Mouse (Mus musculus) Muller cell, postnatal 12 days (primary cell): ENCODE results near the gene Rps6kb1.

Experiments
- DNase-seq: peaks from one replicate; pipeline ENCODE4 v3.0.0-alpha.2; 2015; ENCODE audit errors: inconsistent ontology term

The Rps6kb1 gene

DNA sequence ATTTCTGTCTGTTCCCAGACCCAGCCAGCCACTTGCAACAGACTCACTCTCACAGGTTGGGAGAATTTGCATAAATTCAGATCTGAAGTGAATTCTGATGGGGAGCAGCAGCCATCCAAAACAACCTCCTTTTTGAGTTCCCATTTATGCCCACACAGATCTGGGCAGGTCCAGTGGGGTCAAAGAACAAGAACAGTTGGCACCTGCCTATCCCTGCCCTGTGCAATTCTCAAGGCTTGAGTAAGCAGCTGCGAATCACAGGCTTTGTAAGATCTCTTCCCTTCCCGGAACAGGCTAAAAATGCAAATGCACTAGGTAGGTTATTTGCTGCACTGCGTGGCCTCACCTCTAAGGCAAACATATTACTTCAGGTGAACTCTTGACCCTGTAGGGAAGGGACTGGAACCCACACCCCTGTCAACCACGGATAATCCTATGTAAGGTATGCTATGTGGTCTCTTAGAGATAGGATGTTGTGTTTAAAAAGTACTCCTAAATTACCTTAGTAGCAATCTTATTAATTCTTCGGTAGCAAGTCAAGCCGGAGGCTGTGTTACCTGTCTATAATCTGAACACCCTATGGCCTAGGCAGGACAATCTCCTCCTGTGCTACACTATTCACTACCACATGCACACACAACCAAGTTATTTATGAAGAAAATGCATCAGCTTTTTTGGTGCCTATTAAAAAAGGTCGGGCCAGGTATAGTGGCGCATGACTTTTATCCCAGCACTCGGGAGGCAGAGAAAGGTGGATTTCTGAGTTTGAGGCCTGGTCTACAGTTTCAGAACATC, 35.9 kb upstream of the Rps6kb1 start:
- peak; percentile 67 for DNase-seq

DNA sequence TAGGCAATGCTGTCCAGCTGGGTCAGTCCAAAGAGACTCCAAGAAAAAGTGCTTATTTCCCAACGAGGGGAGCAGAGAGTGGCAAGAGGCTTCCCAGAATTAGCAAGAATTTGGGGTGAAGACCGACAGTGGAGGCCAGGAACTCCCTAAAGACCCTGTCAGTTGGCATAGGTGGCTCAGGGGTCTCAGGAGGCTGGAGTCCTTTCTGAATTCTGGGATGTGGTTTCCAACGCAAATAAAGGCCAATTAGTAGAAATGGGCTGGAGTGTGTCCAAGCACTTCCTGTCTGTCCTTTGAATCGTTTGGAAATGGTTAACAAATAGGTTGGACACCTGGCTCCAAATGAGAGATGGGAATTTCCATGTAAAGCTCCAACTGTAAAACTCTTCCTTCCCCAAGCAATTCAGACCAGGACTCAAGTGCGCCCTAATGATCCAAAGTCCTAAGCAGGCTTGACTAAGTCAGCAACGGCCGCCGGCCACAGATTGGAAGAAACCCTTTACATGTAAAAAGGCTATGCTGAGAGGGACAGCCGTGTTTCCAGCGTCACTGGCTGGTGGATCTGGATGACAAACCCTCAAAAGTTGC, 35.2 kb upstream of the Rps6kb1 start:
- DNase-seq = peak; percentile 80

DNA sequence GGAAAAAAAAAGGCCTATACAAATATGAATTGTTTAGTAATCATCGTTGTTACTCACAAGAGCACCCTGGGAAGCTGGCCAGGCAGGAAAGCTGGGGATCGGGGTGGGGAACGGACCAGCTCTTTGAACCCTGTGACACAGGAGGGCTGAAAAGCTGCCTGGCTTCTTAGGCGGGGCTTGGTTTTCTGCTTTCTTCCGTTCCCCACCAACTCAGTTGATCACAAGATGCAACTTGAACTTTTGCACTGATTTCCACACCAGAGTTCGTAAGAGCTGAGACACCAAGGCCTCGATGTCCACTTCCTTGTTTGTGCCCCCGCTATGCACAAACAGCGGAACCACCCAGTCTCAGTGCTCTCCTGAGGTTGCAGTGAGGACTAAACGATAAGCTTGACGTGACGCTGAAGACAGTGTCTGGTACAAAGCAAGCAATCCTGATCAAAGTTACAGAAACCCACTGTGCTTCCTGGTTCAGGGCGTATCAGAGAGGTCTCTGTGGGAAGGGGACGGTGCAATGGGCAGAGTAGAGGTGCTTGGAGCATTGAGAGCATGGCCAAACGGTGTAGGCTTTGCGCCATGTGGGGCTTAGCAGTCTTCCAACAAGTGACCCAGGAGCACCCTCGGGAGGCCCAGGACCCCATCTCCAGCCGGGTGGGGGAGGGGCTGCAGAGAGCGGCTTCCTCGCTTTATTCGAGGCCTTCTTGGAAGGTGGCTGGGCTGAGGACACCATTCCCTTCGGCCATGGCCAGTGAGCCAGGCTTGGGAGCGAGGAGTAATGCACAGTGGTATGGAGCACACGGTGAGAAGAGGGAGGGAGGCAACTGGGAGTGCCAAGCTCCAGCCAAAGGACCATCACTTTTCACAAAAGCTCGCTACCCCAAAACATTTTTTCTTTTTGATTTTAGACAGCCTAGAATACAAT, 34.5 kb upstream of the Rps6kb1 start:
- DNase-seq = peak; percentile 55

DNA sequence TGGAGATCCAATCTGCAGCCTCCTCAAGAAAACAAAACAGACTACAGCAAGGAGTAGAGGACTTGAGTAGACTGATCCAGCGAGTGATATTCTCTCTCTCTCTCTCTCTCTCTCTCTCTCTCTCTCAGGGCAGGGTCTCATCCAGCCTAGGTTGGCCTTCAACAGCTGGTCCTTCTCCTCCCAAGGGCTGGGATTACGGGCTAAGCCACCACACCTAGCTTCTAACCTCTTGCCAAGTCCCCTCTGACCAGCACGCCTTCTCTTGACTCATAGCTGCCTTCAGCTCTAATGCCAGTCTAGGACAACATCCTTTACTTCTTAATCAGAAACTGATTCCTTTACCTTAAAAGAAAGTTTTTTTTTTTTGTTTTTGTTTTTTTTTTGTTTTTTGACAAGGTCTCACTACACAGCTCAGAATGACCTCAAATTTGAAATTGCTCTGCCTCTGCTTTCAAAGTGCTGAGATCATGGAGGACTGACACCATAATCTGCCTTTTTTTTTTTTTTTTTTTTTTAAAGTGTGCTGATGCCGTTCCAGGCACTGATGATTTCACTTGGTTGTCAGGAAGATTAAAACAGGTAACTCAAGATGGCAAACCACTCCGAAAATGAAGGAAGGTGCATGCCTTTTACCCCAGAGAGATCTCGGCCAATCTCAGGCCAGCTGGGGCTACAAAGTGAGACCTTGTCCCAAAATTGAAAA, 33.7 kb upstream of the Rps6kb1 start:
- no peak for DNase-seq

DNA sequence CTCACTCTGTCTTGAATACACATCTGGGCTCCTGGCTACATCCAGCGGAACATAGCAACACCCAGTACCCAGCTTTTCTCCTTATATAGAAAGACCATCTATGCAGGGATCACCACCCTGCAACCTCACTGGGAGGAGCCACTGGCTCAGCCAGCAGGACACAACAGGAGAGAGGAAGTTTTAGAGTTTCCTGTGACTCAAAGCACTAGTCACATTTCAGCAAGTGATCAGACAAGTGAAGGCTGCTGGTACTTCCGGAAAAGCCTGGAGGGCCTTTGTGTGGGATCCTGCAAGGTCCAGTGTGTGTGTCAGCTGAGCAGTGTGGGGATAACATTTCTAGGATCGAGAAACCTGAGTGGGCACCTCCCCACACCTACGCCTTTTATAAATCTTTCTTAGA, 32.6 kb upstream of the Rps6kb1 start:
- no peak for DNase-seq

DNA sequence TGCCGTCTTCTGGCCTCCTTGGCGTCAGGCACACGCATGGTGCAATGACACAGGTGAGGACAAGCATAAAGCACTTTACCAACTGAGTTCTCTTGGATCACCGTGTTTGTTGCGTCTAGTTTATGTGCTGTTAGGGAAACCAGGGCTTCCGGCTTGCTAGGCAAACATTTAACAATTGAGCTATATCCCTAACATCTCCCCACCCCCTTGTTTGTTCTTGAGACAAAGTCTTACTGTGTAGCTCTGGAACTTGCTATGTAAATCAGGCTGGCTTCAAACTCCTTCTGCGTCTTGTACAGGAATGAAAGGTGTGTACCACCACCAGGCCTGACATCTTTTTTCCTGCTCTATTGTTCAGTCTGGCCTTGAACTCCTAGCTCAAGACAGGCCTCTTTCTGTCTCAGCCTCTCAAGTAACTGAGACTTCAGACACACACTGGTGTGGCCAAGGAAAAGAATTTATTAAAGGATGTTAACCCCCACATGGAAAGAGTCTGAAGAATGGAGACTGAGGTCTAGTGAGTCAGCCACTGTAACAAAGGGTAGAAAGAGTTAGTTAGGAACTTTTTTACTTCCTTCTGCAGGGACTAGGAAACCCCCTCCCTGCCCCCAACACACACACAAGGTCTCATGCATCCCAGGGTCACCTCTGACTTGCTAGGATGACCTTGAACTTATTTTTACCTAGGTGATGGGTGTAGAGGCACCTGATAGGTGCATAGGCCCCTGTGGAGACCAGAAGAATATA, 31.2 kb upstream of the Rps6kb1 start:
- no peak for DNase-seq

DNA sequence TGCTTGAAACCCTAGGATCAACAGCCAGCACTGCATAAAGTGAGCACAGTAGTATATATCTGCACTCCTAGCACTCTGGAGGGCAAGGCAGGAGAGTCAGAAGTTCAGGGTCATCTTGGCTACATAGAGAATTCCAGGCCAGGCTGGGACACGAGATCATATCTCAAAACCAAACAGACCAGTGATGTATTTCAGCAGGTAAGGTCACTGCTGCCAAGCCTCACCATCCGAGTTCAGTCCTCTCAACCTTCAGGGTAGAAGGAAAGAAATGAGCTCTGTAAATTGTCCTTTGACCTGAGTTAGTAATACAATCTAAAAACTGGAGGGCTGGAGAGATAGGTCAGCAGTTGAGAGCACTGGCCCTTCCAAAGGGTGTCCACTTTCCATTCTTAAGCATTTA, 29.8 kb upstream of the Rps6kb1 start:
- no peak for DNase-seq

DNA sequence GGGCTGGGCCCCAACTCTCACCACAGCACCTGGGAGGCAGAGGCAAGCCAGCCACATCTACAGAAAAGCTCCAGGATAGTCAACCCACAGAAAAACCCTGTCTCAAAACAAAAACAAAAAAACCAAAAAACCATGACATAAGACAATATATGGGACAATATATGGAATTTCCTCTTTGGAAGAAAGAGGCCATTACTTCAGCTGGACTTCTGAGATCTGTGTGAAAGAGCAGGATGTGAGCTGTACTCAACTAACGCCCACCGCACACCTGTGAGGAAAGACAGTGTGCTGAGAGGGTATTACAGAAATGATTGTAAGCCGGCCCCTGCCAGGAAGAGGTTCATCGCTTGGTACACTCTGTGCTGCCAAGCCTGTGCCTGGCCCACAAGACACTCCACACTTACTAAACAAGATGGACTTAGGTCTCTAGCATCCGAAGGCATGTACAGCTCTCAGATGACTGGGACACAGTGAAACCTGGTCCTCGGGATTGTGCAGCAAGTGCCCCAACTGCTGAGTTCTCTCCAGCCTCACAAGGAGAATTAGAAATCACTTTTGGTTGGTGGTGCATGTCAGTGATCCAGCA, 29.1 kb upstream of the Rps6kb1 start:
- DNase-seq = no peak

DNA sequence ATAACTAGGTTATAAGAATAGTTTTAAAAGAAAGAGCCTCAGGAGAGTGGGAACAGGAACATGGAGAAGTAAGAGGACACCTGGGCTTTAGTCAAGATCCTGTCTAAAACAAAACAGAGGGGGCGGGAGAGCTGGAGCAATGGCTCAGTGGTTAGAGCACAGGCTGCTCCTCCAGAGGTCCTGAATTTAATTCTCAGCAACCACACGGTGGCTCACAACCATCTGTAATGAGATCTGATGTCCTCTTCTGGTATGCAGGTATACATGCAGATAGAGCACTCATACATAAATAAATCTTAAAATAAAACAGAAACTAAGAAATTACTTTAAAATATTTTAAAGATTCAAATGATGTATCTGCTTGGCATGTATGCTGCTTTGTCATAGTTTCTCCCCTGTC, 28.0 kb upstream of the Rps6kb1 start:
- DNase-seq = no peak

DNA sequence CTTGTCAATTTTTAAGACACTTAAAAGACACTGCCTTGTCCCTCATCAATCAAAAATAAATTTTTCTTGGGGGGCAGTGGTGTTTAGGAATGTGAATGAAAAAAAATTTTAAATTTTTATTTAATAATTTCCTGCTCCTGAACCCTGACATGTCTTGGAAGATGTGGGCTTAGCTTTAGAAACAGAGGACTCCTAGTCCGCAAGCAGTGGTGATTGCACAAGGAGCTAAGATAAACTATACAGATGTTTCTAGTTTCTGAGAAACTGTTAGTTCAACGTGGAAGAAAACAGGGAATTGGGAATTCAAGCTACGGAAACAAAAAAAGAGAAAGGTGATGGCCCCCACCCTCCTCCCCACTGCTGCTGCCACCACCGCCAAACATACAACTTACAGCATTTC, 27.3 kb upstream of the Rps6kb1 start:
- DNase-seq = no peak

DNA sequence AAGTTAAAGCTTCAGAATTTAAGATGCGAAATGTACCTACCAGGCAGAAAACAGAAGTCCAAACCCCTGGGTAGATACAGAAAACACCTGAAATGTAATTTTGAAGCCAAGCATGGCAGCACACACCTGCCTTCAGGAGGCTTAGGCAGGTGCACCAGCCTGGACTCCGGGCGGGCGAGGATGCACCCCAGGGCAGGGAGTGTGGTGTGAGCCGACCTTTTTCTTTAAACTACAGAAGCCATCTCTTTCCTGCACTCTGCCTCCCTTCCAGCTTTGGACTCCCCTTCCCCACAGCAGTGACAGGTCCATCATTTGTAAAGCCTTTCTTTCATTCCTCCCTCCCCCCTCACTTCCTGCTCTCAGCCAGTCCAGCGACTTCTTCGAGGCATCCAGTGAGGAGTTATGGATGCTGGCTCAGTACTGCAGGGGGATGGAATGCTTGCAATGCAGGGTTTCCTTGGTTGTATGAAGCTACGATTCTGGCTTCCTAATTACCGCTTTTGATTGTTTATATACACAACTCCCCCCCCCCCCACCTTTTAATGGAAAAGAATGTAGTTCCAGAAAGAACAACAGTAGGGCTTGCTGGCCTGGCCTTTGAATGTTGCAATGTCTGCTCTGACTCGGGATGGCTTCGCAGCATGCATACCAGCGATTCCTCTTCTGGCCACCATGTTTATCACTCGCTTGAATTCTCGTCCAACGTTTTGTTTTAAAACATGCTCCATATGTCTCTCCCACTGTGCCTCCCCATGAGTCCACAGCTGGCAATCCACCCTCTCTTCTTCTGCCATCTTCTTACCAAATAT, 26.6 kb upstream of the Rps6kb1 start:
- peak; percentile 89 for DNase-seq

DNA sequence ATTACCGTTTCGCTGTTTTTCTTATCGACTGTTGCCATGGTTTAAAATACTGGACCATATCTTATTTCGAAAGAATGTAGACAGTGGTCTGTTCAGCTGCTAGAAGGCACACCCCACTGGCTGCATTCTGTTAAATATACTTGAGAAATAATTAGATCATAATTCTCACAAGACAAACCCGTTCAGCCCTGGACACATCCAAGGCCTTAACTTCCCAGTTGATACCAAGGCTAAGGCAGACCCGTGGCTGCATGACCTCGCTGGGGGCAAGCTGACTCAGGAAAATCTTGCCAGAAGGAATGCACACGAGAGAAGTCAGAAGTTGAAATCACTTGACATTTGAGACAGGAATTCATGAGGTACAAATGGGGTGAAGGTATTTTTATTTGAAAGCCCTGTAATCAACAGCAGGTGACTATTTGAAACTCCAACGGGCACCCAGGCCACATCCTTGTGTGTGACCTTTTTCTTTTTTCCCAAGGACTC, 25.7 kb upstream of the Rps6kb1 start:
- peak; percentile 30 for DNase-seq

DNA sequence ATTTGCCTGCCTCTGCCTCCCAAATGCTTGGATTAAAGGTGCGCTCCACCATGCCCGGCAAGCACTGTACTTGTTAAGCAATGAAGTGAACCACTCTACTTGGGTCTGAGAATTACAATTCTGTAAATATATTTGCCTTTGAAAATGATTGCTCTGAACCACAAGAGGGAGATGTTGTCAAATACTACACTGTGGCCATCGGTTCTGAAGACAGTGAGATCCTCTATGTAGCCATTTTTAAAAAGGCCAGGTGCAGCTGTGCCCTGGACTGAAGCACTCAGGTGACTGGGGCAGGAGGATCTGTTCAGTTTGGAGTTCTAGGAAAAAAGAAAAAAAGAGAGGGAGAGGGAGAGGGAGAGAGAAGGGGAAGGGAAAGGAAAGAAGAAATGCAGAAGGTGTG, 23.8 kb upstream of the Rps6kb1 start:
- DNase-seq = peak; percentile 25

DNA sequence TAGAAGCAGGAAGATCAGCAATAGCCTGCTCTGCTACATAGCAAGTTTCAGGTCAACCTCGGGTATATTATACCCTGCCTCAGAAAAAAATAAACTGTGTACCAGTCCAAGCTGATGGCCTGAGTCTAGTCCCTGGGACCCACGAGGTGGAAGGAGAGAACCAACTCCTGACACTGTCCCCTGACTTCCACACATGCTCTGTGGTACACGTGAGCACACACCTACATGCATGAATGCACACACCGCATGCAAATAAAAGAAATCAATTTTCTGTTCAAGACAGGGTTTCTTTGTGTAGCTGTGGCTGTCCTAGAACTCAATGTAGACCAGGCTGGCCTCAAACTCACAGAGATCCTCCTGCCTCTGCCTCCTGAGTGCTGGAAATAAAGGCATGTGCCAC, 13.7 kb upstream of the Rps6kb1 start:
- DNase-seq = no peak

DNA sequence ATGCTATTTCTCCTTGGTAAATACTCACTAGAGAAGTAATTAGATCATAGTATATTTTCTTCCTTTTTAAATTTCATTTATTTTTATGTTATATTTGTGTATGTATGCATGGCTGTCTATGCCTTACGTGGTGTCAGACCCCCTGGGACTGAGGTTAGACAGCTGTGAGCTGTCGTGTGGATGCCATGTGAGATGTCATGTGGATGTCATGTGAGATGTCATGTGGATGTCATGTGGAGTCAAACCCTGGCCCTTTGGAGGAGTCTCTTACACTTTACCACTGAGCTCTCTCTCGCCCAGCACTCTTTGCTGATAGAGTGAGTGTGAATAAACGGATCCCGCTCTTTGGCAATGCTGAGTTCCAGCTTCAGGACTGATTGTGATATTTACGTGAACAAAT, 8.9 kb upstream of the Rps6kb1 start:
- DNase-seq = no peak

DNA sequence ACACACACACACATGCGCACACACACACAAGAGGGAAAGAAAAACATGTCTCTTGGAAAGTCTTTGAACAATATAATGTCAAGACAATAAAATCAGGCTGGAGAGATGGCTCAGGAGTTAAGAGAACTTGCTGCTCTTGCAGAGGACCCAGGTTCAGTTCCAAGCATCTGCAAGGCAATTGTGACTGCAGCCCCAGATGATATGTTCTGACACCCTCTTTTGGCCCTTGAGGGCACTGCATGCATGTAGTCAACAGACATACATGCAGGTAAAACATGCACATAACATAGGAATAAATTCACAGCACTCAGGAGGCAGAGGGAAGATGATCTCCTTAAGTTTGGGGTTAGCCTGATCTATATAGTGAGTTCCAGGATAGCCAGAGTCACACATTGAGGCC, 2.8 kb upstream of the Rps6kb1 start:
- no peak for DNase-seq

DNA sequence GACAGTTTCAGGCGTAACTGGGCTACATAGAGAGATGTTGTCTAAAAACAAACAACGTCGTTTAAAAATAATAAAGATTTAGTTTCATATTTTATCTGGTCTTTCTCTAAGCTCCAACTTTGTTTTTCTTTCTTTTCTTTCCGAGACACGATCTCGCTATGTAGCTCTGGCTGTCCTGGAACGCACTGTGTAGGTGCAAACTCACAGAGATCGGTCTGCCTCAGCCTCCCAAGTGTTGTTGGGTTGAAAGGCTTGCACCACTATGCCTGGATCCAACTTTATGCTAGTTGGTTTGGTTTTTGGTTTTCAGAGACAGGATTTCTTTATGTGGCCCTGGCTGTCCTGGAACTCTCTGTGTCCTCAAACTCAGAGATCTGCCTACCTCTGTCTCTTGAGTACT, 951 bp upstream of the Rps6kb1 start:
- no peak for DNase-seq

DNA sequence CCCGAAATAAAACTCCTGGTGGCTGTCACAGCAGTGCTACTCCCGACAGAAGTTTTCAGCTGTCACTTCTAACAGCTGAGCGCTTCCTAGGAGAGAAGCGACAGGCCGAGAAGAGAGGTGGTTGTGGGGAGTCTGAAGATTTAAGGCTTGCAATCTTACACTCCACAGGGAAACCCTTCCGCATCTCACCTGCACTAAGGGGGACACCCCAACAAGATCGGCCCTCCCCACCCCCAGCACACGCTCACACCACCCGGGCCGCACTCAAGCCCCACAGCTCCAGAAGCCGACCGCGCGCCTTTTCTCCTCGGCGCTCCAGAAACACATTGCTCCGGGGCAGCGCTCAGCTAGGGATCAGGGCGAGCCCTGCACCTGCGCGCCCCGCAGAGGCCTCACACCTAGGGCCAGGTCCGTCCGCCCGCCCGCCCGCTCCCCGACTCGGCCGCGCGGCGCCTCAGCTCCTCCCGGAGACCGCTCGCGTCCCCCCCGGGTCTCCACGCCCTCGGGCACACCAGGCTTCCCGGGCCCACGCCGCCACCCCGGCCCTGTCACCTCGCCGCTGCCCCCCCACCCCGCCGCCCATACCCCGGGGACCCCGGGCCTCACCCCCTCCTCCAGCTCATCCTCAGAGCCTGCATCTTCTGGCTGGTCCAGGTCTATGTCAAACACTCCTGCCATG, 506 bp downstream of the Rps6kb1 start:
- DNase-seq = no peak

DNA sequence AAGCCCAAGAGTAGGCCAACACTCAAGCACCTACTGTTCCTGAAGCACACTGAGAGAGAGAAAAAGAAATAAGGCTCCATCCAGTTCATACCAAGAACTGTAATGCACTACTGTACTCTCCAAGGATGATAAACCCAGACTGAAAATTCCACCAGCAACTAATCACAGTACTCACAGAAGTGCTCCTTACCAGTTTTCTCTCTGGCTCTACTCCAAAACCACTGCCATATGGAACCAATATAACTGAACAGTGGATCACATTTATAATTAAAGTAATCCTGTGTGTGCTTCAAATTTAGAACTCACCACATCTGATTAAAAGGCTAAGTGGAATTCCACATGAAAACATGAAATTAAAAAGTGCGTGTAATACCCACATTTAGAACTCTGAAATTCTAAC, 1.8 kb downstream of the Rps6kb1 start:
- peak; percentile 9 for DNase-seq
